Comparison of ENCODE assay signal across 9 mouse cellular contexts in the genomic region with DNA sequence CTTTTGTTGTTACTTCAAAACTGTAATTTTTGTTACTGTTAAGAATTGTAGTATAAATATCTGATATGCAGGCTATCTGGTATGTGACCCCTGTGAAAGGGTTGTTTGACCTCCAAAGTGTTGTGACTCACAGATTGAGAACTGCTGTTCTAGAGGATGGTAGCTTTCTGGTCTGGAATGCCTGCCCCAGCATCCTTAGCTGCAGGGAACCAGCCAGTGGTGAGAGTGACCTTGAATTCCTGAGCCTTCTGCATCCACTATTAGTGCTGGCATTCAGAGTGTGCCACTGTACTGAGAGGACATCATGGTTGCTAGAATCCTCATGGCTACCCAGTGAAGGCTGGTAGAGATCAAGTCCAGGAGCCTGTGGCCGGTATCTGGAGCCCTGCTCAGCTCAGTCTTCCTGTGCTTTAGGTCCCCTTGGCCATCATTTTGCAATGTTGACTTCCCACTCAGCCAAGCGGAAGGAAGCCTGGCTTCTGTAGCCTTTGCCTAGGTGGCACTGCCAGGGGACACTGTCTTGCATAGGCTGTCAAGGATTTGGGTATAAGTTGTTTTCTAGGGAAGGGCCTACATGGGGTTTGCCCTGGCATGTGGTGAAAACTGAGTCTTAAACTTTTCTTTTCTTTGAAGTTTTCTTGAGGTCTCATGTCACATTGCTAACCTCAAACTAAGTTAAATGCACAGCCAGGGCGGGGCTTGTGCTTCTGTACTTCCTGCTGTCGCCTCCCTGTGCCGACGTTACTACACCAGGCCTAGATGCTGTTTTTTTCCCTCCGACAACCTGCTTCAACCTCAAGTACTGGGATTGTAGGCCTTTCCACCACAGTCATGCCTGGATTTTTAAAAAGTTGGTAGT. TPM values are rescaled to one million over a fixed set of nuclear protein-coding genes. Genes with fewer than 3 reads are reported as not detected.
DNase-seq lines count a peak whose midpoint lies in the region; ATAC-seq lines count a peak whose summit lies in the region.
"Had no signal": no experiment of that assay in that cellular context is flagged by ENCODE, and none has a peak within 500 bp of the region (broad histone marks: within the 10 kb centered on the region; RNA-seq: fewer than 3 reads in every experiment).

No protein-coding gene starts in this region.

- peak; percentile 80 to 85 for ATAC-seq in hematopoietic stem cell, adult 5-6 weeks (replicated peaks in 1 of 2; ENCODE audit: insufficient read depth in 1 of 2, low FRiP score in 2 of 2, low TSS enrichment in 1 of 2, low read depth in 1 of 2, poor library complexity in 2 of 2, severe bottlenecking in 2 of 2)
- ATAC-seq in megakaryocyte-erythroid progenitor cell, adult 5-6 weeks (replicated peaks; ENCODE audit: low FRiP score, low TSS enrichment, poor library complexity, severe bottlenecking) = no peak

- peak; percentile 42 to 52 for DNase-seq in cerebellum, postnatal 10 days
- DNase-seq in cerebellum, adult 11-12 months = no peak
- DNase-seq in B cell, adult 2 months = peak; percentile 67 to 71
- DNase-seq in naive thymus-derived CD4-positive, alpha-beta T cell, adult 2 months (ENCODE audit: low read depth) = peak; percentile 92
- no peak for DNase-seq in left cerebral cortex, adult 8-10 months (ENCODE audit: low spot score in 2 of 2)
- DNase-seq in layer of hippocampus, adult 9-11 months = no peak
- DNase-seq: cerebellum, adult 11 months had no signal

RNA-seq across cellular contexts. Expression of a gene that starts 11.3 kb away (rescaled TPM):
- total RNA-seq in hematopoietic stem cell, adult 5-6 weeks (2017) = 80.9 and 87.0 TPM in 2 replicates
- total RNA-seq in megakaryocyte-erythroid progenitor cell, adult 5-6 weeks (2014; fragmentation: Nextera tagmentation) = 62.6 and 81.4 TPM in 2 replicates
- total RNA-seq in megakaryocyte-erythroid progenitor cell, adult 5-6 weeks (2017) = 58.7 and 63.8 TPM in 2 replicates
- 10 to 100 TPM; 49.5 to 64.9 (median 60.9) TPM for total RNA-seq in left cerebral cortex, adult 8-10 months (2022)

RNA-seq across cellular contexts. Expression of a gene that starts 24.4 kb away (rescaled TPM):
- 19.3 and 23.4 TPM in 2 replicates for total RNA-seq in hematopoietic stem cell, adult 5-6 weeks (2017)
- total RNA-seq in megakaryocyte-erythroid progenitor cell, adult 5-6 weeks (2014; fragmentation: Nextera tagmentation) = 56.6 and 56.8 TPM in 2 replicates
- 23.5 and 36.1 TPM in 2 replicates for total RNA-seq in megakaryocyte-erythroid progenitor cell, adult 5-6 weeks (2017)
- total RNA-seq in left cerebral cortex, adult 8-10 months (2022) = 10 to 100 TPM; 17.0 to 28.0 (median 23.5) TPM

Comparison
In these comparisons a context has a peak if more than half of its experiments do, and no peak if none do; other contexts are left out.
1. DNase-seq: peak in cerebellum, postnatal 10 days (2 of 2), B cell, adult 2 months (2 of 2) and naive thymus-derived CD4-positive, alpha-beta T cell, adult 2 months (single experiment); none in cerebellum, adult 11-12 months (single experiment), left cerebral cortex, adult 8-10 months (0 of 2) and layer of hippocampus, adult 9-11 months (single experiment).